Mouse (Mus musculus): ENCODE results near the gene B3gnt9.

- TF ChIP-seq CTCF (IDR thresholded peaks at IDR 0.05; ENCODE audit: low read depth) (no peak), EP300 (IDR thresholded peaks at IDR 0.05; ENCODE audit: low read depth) (no peak)
Measured at GRCm38 (mm10) chr8:105303874-105304273, 48.9 kb upstream of the B3gnt9 start.
